Mouse (Mus musculus) adrenal gland (tissue): ENCODE data around the gene Gm21411.
"Not testable (repeated sequence)": the region's sequence is repeated elsewhere in the genome, so short reads cannot be mapped to it uniquely, and the experiment has no call there.

ENCODE experiments used
- intact Hi-C: fragments of 180-260 bp; cut with DNase I; formaldehyde crosslinking; loops from one replicate; pipeline ENCODE4 v1.15.1; 2025
- long read RNA-seq, 2 experiments: library from polyadenylated mRNA; unstranded; transcript quantifications; one replicate each; pipeline ENCODE4 v2.0.0; 2020; ENCODE audit warnings: borderline replicate concordance in 1 of 2; ENCODE audit not compliant: insufficient replicate concordance in 1 of 2

Gm21411 gene
- long read RNA-seq, experiment 1: 0 reads
- long read RNA-seq, experiment 2: 0 reads

DNA sequence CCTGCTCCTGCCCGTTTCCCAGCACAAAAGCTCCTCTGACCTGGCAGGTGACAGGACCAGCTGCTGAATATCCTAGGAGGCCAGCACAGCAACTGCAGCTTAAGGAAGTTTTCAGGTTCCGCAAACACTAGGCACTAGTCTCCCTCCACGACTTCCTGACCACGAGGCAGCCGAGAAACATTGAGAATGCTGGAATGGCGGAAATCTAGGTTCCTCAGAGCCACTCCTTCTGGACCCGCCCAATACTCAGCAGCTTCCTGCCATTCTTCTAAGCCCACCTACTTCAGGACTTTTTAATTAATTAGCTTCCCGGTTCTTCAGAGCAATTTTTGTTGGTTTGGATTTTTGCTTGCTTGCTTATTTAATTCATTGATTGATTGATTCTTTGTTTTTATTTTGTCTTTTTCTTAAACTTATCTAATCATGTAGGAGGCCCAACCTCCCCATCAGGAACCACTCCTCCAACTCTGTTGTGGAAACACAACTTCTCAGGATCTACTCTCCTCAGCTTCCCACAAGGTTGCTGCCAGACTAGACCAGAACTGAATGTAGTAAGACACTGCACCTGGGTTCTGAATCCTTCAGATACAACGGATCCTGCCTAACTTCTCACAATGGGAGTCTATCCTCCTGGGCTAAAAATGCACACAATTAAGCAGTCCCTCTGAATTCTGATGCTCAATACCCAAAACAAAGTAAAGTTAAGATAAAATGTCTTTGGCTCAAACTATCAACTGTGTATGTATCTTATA, at the start of gene Gm21411:
Gene Gm21411 (minus strand): TSS at position 205 of the 752 bp plus-strand sequence.
- intact Hi-C loops: not testable (repeated sequence)

DNA sequence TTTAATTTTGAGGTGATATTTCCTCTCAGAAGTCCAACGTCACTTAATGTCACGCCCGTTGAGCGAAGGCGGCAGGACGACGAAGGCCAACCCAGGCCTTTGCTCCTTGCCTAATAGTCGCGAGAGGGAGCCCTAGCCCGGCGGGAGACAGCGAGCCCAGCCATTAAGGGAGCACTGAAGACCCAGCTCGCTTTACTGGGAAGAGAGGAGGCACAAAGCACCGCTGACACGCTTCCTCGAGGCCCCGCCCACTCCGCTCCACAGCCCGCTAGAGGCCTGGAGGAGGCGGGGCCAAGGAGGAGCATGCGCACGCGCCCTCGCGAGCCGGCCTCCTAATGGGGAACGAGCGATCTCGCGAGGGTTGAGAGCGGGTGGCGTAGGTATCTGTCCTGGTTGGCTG, 32.3 kb upstream of the Gm21411 start:
- intact Hi-C loops: not testable (repeated sequence)

DNA sequence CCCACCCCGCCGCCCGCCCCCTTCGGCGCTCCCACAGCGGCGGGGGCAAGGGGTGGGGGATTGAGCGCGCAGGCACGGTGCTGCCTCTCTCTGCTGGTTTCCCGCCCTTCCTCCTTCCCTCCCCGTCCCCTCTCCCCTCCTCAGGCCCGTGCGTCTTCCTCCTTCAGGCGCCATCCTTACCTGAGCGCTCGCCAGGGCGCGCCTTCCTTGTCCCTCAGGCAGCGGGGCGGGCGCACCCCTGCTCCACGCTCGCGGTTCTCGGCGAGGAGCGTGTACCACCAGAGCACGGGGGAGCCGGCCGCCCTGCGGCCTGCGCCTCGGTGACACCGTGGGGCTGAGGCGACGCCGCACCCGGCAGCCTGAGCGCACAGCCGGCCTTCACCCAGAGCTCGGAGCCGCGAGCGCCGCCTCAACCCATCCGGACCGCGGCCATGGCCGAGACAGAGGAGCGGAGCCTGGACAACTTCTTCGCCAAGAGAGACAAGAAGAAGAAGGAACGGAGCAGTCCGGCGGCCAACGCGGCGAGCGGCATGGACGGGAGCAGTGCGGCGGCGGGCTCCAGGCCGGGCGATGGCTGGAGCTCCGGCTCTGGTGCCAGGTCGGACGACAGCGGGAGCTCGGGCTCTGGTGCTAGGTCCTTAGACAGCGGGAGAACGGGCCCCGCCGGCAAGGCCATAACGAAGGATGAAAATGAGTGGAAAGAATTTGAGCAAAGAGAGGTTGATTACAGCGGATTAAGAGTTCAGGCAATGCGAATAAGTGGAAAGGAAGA, 23.1 kb upstream of the Gm21411 start:
- intact Hi-C loops: no loop called here

DNA sequence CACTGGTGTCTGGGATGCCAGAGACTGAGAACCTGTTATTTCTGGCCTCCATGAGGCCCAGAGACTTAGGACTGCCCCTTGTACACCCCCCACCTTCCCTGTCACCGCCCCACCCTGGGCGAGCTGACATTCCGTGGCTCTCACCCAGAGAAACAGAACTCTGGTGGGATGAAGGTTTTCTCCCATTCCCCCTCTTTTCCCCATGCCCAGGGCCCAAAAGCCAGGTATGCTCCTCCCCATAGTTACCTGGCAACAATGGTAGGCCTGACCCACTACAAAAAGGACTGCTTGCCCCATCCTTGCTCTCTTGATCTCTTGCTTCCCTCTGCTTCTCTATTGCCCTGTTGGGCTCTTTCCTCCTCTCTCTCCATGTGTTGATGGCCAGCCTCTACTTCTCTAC, 5.8 kb upstream of the Gm21411 start:
- intact Hi-C loops: no loop called here

DNA sequence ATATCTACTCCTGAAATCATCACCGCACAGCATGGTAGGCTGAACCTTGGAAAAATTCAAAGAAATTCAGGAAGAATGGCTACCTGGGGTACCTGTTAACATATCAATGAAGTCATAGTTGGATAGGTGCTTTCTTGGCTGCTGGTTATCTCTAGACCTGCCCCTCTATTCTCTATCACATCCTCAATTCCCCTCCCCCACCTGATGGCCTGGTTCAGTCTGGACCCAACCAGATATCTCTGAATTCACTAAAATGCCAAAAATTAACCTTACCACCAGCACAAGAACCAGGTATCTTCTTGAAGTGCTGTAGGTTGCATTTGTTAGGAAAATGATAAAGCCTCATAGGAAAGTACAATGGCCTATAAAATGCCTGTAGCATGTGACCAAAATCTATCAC, 1.3 kb downstream of the Gm21411 start:
- intact Hi-C loops: not testable (repeated sequence)

DNA sequence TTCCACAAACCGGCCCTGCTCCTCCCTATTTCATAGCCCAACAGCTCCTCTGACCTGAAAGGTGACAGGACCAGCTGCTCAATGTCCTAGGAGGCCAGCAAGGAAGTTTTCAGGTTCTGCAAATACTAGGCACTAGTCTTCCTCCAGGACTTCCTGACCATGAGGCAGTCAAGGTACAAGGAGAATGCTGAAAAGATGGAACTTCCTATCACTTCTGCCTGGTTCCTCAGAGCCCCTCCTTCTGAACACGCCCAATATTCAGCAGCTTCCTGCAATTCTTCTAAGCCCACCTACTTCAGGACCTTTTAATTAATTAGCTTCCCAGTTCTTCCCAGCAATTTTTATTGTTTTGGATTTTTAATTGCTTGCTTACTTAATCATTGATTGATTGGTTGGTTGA, 4.6 kb downstream of the Gm21411 start:
- intact Hi-C loops: not testable (repeated sequence)

DNA sequence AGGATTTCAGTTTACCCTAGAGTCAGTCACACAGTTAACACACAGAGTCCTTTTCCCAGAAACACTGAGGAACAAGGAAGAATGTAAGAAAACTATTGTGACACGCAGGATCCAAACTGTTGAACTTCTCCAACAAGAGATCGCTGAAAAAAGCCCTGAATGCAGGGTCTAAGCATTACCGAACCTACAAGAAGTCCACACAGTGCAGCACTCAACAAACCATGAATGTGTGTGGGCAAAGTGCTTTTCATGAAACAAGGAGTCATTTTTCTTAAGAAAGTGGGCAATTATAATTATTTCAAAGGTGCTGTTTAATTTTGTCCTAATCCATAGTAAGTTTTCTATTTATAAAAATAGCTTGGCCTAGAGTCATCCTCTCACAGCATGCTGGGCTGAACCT, 6.3 kb downstream of the Gm21411 start:
- intact Hi-C loops: not testable (repeated sequence)
